Mouse (Mus musculus): ENCODE measurements around the gene Clic5.
"Not testable (repeated sequence)": the region's sequence is repeated elsewhere in the genome, so short reads cannot be mapped to it uniquely, and the experiment has no call there.

Clic5 gene

GRCm38 (mm10) chr17:44188042-44188768 lies at the start of gene Clic5:
Gene Clic5, plus strand, starts transcription at chr17:44188584.
- DNase-seq (ENCODE audit: low read depth, low spot score) = no peak

GRCm38 (mm10) chr17:44145806-44146205 lies 42.6 kb upstream of the Clic5 start:
- no peak for DNase-seq (ENCODE audit: low read depth, low spot score)

- no peak for DNase-seq (ENCODE audit: low read depth, low spot score)
Observed at GRCm38 (mm10) chr17:44148109-44148846, 40.1 kb upstream of the Clic5 start.

- DNase-seq (ENCODE audit: low read depth, low spot score) = no peak
Observed at GRCm38 (mm10) chr17:44151130-44151529, 37.3 kb upstream of the Clic5 start.

GRCm38 (mm10) chr17:44151889-44152288 lies 36.5 kb upstream of the Clic5 start:
- DNase-seq (ENCODE audit: low read depth, low spot score) = no peak

- DNase-seq (ENCODE audit: low read depth, low spot score) = no peak
Observed at GRCm38 (mm10) chr17:44153871-44154270, 34.5 kb upstream of the Clic5 start.

GRCm38 (mm10) chr17:44155204-44155603 lies 33.2 kb upstream of the Clic5 start:
- DNase-seq (ENCODE audit: low read depth, low spot score) = no peak

- no peak for DNase-seq (ENCODE audit: low read depth, low spot score)
Observed at GRCm38 (mm10) chr17:44158186-44158585, 30.2 kb upstream of the Clic5 start.

- no peak for DNase-seq (ENCODE audit: low read depth, low spot score)
Observed at GRCm38 (mm10) chr17:44160449-44160848, 27.9 kb upstream of the Clic5 start.

GRCm38 (mm10) chr17:44162514-44162913 lies 25.9 kb upstream of the Clic5 start:
- no peak for DNase-seq (ENCODE audit: low read depth, low spot score)

GRCm38 (mm10) chr17:44162935-44163334 lies 25.4 kb upstream of the Clic5 start:
- no peak for DNase-seq (ENCODE audit: low read depth, low spot score)

- DNase-seq (ENCODE audit: low read depth, low spot score) = no peak
Observed at GRCm38 (mm10) chr17:44165730-44166347, 22.5 kb upstream of the Clic5 start.

- no peak for DNase-seq (ENCODE audit: low read depth, low spot score)
Observed at GRCm38 (mm10) chr17:44169676-44170075, 18.7 kb upstream of the Clic5 start.

- DNase-seq (ENCODE audit: low read depth, low spot score) = no peak
Observed at GRCm38 (mm10) chr17:44170316-44170715, 18.1 kb upstream of the Clic5 start.

- DNase-seq (ENCODE audit: low read depth, low spot score) = no peak
Observed at GRCm38 (mm10) chr17:44171930-44172329, 16.5 kb upstream of the Clic5 start.

GRCm38 (mm10) chr17:44173341-44173740 lies 15.0 kb upstream of the Clic5 start:
- no peak for DNase-seq (ENCODE audit: low read depth, low spot score)

- DNase-seq (ENCODE audit: low read depth, low spot score) = no peak
Observed at GRCm38 (mm10) chr17:44177291-44177690, 11.1 kb upstream of the Clic5 start.

- no peak for DNase-seq (ENCODE audit: low read depth, low spot score)
Observed at GRCm38 (mm10) chr17:44181346-44181745, 7.0 kb upstream of the Clic5 start.

- no peak for DNase-seq (ENCODE audit: low read depth, low spot score)
Observed at GRCm38 (mm10) chr17:44186871-44187270, 1.5 kb upstream of the Clic5 start.

GRCm38 (mm10) chr17:44187537-44187936 lies 847 bp upstream of the Clic5 start:
- DNase-seq (ENCODE audit: low read depth, low spot score) = not testable (repeated sequence)

GRCm38 (mm10) chr17:44188769-44189145 lies 373 bp downstream of the Clic5 start:
- DNase-seq (ENCODE audit: low read depth, low spot score) = no peak

- DNase-seq (ENCODE audit: low read depth, low spot score) = no peak
Observed at GRCm38 (mm10) chr17:44189696-44190095, 1.3 kb downstream of the Clic5 start.

GRCm38 (mm10) chr17:44190246-44190645 lies 1.9 kb downstream of the Clic5 start:
- DNase-seq (ENCODE audit: low read depth, low spot score) = no peak

Data from telencephalon, adult 2 months (tissue).